Mouse (Mus musculus) left cerebral cortex, postnatal 36 days (tissue): Measurements from ENCODE around the gene Gm20897. TPM values are rescaled to one million over a fixed set of nuclear protein-coding genes. Genes with fewer than 3 reads are reported as not detected.
"Not testable (repeated sequence)": the region's sequence is repeated elsewhere in the genome, so short reads cannot be mapped to it uniquely, and the experiment has no call there.

Experiments
- DNase-seq, 2 experiments: peaks; one replicate each; pipeline ENCODE4 v3.0.0; 2021 to 2022; ENCODE audit warnings: low spot score in 2 of 2, mixed read lengths in 1 of 2
- intact Hi-C: fragments of 180-260 bp; cut with DNase I; formaldehyde crosslinking; loops from one replicate; pipeline ENCODE4 v1.15.1; 2025
- total RNA-seq, 2 experiments: library from RNA; stranded (reverse); gene quantifications; 2 replicates each; pipeline ENCODE4 v1.2.3; 2021

Gm20897 gene
- total RNA-seq = not detected

DNA sequence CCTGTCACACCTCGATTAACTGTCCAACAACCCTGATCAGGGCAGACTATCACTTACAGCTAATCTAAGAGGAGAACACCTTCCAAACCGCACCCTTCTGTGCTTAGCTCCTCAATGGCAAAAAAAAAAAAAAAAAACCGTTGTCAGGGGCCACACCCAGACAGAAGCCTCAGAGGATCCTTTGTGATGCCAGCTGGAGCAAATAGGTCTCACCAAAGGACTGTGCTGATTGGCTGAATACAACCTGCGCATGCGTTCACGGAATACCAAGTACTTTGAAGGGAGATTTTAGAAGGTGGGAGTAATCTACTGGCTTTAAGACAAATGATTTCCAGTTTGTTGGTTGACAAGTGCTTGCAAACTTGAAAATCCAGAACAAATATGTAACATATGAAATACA lies at the start of gene Gm20897:
Gene Gm20897 (minus strand): TSS at position 101 of the 400 bp plus-strand sequence.
- intact Hi-C loops, DNase-seq: not testable (repeated sequence)

Other genes starting within 250 kb of the Gm20897 start
- not detected for gene Gm21732, start 73.5 kb upstream of the Gm20897 start, total RNA-seq